Mouse (Mus musculus): ENCODE measurements at regions not wholly inside any gene's neighbourhood (a gene's known extent, or its start where the extent isn't known, plus 50 kb on each side); places are given as distances from the start of the nearest gene placed in this dataset.

GRCm38 (mm10) chr13:37218596-37218995 is 126.4 kb upstream of the Ly86 start:
- TF ChIP-seq GATA1 (IDR thresholded peaks at IDR 0.05; ENCODE audit: borderline replicate concordance, low read length): no peak
- no peak for TF ChIP-seq FLI1 (IDR thresholded peaks at IDR 0.05; ENCODE audit: low read length)

Measured in megakaryocyte, embryonic 14.5 days (primary cell).